Mouse (Mus musculus): ENCODE data around the gene Slc52a3. TPM values are rescaled to one million over a fixed set of nuclear protein-coding genes. Genes with fewer than 3 reads are reported as not detected.

Gene Slc52a3
- polyA plus RNA-seq, 1 experiment from 2014 or later = 0.55 TPM

DNA sequence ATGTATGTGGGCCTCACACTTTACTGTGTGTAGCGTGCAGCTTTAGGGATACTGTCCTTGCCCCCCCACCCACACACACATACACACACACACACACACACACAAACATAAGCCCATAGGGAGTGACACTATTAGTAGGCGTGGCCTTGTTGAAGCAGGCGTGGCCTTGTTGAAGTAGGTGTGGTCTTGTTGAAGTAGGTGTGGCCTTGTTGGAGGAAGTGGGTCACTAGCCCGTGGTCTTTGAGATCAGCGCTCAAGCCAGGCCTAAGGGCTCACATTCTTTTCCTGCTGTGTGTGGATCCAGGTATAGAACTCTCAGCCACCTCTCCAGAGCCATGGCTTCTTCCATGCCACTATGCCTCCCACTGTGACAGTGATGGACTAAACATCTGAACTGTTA is 34.7 kb downstream of the Slc52a3 start:
- Histone ChIP-seq H3K4me3 (replicated peaks) (no peak overlapping the region), H3K27ac (no peak overlapping the region), H3K9ac (replicated peaks) (no peak overlapping the region), H3K9me3 (peaks cover 5% of the 10 kb centered on the region), H3K27me3 (peaks cover 48% of the 10 kb centered on the region), H3K36me3 (no peaks in the 10 kb centered on the region), H3K4me2 (replicated peaks) (no peak overlapping the region), H3K4me1 (replicated peaks) (peaks cover 11% of the 10 kb centered on the region)
- no peak for ATAC-seq
- 87% methylated on average over 5 of the region's 5 CpGs for WGBS

DNA sequence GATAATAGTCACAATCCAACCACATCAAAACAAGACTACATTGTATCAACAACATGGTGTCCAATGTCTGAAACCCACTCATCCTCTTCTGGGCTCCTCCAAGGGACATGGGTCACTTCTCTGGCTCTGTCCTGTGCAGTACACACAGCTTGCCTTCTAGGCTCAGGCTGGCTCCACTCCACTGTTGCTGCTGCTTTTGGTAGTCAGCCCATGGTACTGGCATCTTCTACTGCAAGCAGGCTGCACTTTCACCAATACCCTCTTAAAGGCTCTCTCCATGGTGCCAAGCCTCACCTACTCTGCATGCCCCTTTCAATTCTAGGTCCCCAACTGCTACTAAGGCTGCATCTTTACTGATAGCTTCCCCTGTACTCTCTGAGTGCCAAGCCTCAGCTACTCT is 43.8 kb downstream of the Slc52a3 start:
- Histone ChIP-seq H3K27ac (no peak overlapping the region), H3K36me3 (no peaks in the 10 kb centered on the region), H3K9ac (replicated peaks) (no peak overlapping the region), H3K4me2 (replicated peaks) (no peak overlapping the region), H3K9me3 (peaks cover 5% of the 10 kb centered on the region), H3K4me3 (replicated peaks) (no peak overlapping the region), H3K27me3 (peaks cover 5% of the 10 kb centered on the region; the same call in 1 of the 2 replicates), H3K4me1 (replicated peaks) (no peaks in the 10 kb centered on the region; the same call in 1 of the 2 replicates)
- no peak for ATAC-seq

DNA sequence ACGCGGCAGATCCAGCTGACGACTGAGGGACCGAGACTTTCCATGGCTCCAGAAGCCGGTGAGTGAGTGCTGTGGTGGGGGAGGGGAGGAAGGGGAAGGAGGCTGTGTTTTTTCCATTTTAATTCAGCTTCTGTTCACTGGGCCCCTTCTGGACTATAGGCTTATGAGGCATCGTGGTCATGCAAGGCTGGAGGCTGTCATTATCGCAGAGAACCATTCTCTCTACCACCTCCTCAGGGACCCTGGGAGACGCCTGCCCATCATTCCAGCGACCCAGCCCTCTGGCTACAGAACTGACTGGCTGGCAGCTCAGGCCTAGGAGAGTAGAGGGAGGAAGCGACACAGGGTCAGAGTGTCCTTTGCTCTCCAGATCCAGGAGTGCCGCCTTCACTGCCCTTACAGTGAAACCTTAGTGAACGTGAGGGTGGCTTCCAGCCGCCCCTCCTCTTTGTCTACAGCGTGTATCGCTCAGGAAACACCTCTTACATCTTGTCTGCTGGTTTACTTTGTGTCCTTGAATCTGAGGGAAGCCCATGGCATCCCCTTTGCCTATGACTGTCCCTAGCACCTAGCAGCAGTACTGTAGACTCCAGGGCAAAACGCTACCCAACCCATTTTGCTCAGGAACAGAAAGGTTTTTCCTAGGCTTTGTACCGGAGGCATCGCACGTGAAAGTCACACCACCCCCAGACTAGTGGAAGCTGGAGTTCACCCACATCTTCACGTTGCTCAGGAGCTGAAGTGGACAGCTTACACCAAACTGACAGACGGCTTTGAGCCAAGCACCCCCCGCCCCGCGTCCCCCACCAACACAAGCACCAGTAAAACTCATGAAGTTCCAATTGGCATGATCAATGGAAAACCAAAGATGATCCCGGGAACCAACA is 51.0 kb downstream of the Slc52a3 start:
- peak overlapping the region; percentile 94 for H3K27ac ChIP-seq
- ATAC-seq = peak; percentile 77
- peak overlapping the region; percentile 39; the same call in 1 of the 2 replicates for H3K9ac ChIP-seq (replicated peaks)

DNA sequence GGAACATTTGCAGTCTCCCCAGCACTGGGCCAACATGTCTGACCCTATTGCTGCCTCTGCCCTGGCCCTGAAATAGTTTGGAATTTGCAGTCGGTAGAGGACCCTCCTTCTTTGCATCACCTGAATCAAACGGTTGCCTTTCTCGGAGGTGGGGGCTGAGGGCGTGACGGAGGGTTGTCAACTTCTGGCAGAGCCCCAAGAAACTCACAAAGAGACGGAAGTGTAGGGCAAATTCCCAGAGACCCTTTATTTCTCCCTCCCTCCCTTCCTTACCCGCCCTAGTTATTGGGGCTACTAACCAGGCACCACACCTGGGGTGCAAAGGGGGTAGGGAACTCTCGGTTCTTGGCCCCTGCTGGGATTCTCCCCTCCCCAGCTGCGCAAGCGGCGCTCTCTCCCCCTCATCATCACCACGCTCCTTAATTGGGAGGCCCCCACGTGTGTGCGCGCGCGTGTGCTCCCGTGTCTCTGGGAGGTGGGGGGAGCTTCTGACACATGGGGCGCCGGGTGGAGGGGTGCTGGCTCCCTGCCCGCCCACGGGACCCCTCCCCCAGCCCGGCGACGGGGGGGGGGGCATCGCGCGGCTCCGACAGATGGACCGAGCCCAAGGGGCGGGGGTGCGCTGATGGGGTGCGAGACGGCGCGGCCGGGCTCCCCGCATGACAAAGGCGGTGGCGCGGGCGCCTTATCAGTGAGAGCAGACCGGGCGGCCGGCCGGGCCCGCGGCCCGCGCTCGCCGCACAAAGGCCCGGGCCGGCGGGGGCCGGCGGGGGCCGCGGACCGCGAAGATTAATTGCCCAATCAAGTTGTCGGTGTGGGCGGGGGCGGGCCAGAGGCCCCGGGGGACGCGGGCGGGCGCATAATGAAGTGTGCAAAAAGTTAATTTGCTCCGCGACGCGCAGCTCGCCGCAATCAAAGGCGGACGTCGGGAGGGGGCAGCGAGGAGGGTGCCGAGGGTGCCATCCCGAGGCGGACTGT is 52.0 kb downstream of the Slc52a3 start:
- ATAC-seq = peak; percentile 65
- under 1% methylated on average over 75 of the region's 82 CpGs for WGBS
- Histone ChIP-seq H3K4me2 (replicated peaks) (peak overlapping the region; percentile 86), H3K4me1 (replicated peaks) (peaks cover 62% of the 10 kb centered on the region), H3K4me3 (replicated peaks) (peak overlapping the region; percentile 47), H3K27me3 (peaks cover 7% of the 10 kb centered on the region), H3K9me3 (no peaks in the 10 kb centered on the region), H3K9ac (replicated peaks) (peak overlapping the region; percentile 81), H3K27ac (peak overlapping the region; percentile 94), H3K36me3 (no peaks in the 10 kb centered on the region)

More for the DNA sequence above, 51.0 kb downstream of the Slc52a3 start:
- Histone ChIP-seq H3K9me3 (no peaks in the 10 kb centered on the region), H3K4me1 (replicated peaks) (peaks cover 59% of the 10 kb centered on the region), H3K4me2 (replicated peaks) (peak overlapping the region; percentile 86), H3K4me3 (replicated peaks) (no peak overlapping the region), H3K36me3 (no peaks in the 10 kb centered on the region), H3K27me3 (peaks cover 4% of the 10 kb centered on the region; the same call in 1 of the 2 replicates)
- WGBS = 2% methylated on average over 25 of the region's 25 CpGs

DNA sequence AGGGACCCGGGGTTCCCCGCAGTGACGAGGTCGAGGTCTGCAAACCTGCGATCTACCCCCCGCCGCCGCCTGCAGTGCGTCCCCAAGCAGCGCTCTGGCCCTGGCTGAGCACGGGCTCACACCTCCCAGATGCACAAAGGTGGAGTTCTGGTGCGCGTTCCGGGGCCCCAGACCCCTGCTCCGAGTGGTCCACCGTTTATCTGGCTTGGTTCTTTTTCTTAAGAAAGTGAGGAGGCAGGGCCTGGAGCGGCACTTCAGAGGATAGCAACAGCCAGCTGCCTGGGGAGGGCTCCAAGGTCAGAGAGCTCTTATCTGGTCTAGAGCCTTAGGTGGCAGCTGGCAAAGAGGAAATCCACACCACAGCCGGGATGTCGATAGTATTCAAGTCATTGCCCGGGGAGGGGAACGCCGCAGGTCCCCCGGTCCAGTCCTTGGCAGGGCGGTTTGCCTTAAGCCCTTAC is 52.7 kb downstream of the Slc52a3 start:
- peak overlapping the region; percentile 94 for H3K27ac ChIP-seq
- peaks cover 10% of the 10 kb centered on the region for H3K27me3 ChIP-seq
- peaks cover 62% of the 10 kb centered on the region for H3K4me1 ChIP-seq (replicated peaks)
- under 1% methylated on average over 24 of the region's 24 CpGs for WGBS
- peak overlapping the region; percentile 86 for H3K4me2 ChIP-seq (replicated peaks)
- peak; percentile 57 for ATAC-seq
- H3K9ac ChIP-seq (replicated peaks) = peak overlapping the region; percentile 81
- H3K9me3 ChIP-seq = no peaks in the 10 kb centered on the region
- H3K36me3 ChIP-seq = no peaks in the 10 kb centered on the region
- peak overlapping the region; percentile 47 for H3K4me3 ChIP-seq (replicated peaks)

DNA sequence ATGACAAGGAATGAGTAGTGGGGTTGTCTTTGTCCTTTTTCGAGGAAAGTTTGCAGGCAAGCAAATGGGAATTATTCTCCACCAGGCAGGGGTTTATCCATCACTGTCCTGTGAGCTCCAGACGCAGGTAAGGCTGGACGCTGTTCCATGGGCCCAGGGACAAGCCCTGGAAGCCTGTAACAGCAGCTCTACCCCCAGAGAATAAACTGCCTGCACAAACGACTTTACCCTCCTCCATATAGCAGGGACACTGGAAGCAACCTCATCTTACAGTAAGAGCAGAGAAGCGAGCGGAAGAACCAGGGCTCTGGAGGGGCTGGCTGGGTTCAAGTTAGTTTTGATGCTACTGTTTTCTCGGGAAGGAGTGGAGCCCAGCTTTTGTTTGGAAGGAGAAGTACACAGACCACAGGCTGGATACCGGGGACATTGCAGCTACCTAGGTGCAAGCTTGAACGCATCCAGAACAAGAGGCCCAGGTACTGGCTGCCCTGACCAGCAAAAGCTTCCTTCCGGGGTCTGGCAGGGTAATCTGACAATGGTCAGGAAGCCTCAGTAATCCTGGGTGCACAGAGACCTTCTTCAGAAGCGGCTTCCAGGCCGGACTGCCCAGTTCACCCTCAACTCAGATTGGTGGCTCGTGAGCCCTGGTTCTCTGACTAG is 53.4 kb downstream of the Slc52a3 start:
- Histone ChIP-seq H3K4me1 (replicated peaks) (peaks cover 62% of the 10 kb centered on the region), H3K4me2 (replicated peaks) (peak overlapping the region; percentile 86), H3K36me3 (no peaks in the 10 kb centered on the region), H3K4me3 (replicated peaks) (peak overlapping the region; percentile 47), H3K9me3 (no peaks in the 10 kb centered on the region), H3K27me3 (peaks cover 10% of the 10 kb centered on the region), H3K9ac (replicated peaks) (peak overlapping the region; percentile 81), H3K27ac (peak overlapping the region; percentile 94)
- WGBS = 6% methylated on average over 13 of the region's 13 CpGs
- ATAC-seq = no peak

DNA sequence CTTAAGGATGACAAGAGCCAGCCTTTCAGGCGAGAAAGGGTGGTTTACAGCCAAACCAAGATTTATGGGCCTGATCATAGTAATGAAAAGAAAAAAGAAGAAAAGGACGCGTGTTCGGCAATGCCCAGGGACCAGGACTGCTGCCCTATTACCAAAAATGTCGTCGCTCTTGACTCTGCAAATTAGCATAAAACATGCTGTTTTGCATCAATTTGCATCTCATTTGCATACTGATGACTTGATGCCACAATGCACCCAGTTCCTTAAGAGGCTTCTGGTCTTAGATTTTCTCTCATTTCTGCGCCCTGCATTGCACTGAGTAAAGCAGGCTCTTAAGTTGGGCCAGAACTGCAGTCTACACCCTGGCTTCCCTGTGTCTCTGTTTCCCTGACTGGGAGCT is 54.0 kb downstream of the Slc52a3 start:
- H3K4me3 ChIP-seq (replicated peaks) = 0 out of 2 replicates have a peak overlapping the region, but pooled peaks have one; percentile 47
- 2% methylated on average over 7 of the region's 7 CpGs for WGBS

DNA sequence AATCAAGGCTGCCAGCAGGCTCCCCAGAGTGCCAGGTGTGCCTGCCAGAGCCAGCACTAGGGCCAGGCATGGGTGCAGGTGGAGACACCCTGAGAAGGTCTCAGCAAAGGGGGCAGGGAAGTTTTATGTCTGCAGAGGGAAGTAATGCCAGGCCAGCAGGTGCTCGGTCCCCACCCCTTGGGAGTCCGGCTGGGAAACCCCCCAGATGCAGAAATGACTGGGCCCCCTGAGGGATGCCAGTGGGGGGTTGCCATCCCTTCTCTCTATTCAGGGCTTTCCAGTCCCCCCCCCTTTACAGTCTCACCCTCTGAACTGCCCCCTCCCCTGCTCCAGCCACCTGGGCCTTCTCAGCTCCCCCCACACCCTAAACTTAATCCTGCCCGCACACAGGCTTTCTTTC is 55.7 kb downstream of the Slc52a3 start:
- no peak for ATAC-seq
- 44% methylated on average over 3 of the region's 3 CpGs for WGBS
- no peaks in the 10 kb centered on the region for H3K36me3 ChIP-seq
- no peak overlapping the region for H3K4me2 ChIP-seq (replicated peaks)
- peak overlapping the region; percentile 41; the same call in 1 of the 2 replicates for H3K9ac ChIP-seq (replicated peaks)
- peak overlapping the region; percentile 94 for H3K27ac ChIP-seq
- no peaks in the 10 kb centered on the region for H3K9me3 ChIP-seq
- H3K4me3 ChIP-seq (replicated peaks) = no peak overlapping the region
- peaks cover 73% of the 10 kb centered on the region for H3K4me1 ChIP-seq (replicated peaks)
- H3K27me3 ChIP-seq = peaks cover 10% of the 10 kb centered on the region

More for the DNA sequence above, 54.0 kb downstream of the Slc52a3 start:
- Histone ChIP-seq H3K27me3 (peaks cover 10% of the 10 kb centered on the region), H3K9ac (replicated peaks) (peak overlapping the region; percentile 81; the same call in 1 of the 2 replicates), H3K4me2 (replicated peaks) (peak overlapping the region; percentile 86), H3K36me3 (no peaks in the 10 kb centered on the region), H3K4me1 (replicated peaks) (peaks cover 62% of the 10 kb centered on the region), H3K27ac (peak overlapping the region; percentile 94), H3K9me3 (no peaks in the 10 kb centered on the region)
- ATAC-seq = peak; percentile 43

DNA sequence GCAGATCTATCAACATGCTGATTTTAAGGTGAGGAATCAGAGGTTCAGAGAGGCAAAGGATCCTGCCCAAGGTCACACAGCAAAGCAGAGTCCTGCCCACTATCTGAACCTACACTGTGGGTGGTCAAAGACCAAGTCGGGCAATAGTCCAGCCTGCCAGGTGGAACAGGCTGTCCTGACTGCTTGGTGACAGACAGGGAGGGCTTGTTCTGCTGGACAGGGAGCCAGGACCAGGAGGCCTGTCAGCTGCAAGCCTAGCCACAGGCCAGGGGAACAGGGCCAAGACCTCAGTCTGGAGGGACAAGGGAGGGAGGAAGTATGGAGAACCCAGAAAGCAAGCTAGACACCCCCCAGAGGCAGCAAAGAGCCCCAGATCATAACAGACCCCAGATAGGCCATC is 59.1 kb downstream of the Slc52a3 start:
- Histone ChIP-seq H3K4me3 (replicated peaks) (no peak overlapping the region), H3K36me3 (no peaks in the 10 kb centered on the region), H3K9me3 (no peaks in the 10 kb centered on the region), H3K27ac (no peak overlapping the region), H3K4me2 (replicated peaks) (no peak overlapping the region), H3K27me3 (peaks cover 10% of the 10 kb centered on the region), H3K4me1 (replicated peaks) (peaks cover 51% of the 10 kb centered on the region), H3K9ac (replicated peaks) (no peak overlapping the region)
- WGBS = 76% methylated on average over 1 of the region's 1 CpGs
- ATAC-seq = no peak

DNA sequence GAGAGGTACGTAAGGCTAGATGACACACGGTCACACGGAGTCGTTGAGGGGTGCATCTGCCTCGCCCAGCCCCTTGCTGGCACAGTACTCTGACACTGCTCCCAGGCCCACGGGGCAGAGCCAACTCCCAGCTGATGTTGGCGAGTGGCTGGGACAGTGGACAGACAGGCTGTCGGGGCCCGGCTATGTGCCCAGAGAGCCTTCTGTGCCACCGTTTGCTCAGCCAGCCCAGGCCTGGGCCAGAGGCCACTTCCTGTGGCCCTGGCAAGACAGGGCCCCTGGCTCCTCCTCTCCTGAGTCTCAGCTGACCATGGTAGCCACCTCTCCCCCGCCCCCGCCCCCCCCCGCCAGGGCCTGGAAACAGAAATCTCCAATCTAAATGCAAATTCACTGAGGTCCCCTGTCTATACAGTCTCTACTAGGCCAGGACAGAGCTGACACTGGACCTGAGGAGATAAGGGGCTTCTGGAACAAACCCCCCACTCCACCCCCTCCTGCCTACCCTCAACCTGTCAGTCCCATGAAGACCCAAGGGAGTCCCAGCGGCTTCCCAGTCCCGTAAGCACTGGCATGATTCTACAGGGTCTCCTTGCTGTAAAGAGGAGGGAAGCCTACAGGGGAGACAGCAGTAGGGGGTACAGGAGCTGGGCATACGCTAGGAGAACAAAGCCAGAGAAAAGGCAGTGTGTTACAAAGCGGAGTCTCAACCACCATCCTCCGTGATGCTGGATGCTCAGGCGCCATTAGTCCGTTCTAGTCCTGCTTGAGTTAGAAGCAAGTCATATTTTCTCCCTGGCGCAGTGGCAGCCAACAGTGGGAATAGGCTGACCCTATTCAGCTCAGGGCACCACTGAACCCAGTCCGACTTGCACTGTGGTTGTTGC is 60.3 kb downstream of the Slc52a3 start:
- no peaks in the 10 kb centered on the region for H3K36me3 ChIP-seq
- peaks cover 41% of the 10 kb centered on the region for H3K4me1 ChIP-seq (replicated peaks)
- H3K4me3 ChIP-seq (replicated peaks) = no peak overlapping the region
- H3K27me3 ChIP-seq = peaks cover 10% of the 10 kb centered on the region
- peak overlapping the region; percentile 76 for H3K27ac ChIP-seq
- H3K4me2 ChIP-seq (replicated peaks) = no peak overlapping the region
- no peak overlapping the region; the same call in 1 of the 2 replicates for H3K9ac ChIP-seq (replicated peaks)
- 59% methylated on average over 22 of the region's 22 CpGs for WGBS
- ATAC-seq = peak; percentile 85
- no peaks in the 10 kb centered on the region for H3K9me3 ChIP-seq
